Mouse (Mus musculus): ENCODE data around the gene Slc7a1. TPM values are rescaled to one million over a fixed set of nuclear protein-coding genes. Genes with fewer than 3 reads are reported as not detected.

Slc7a1 gene
- polyA plus RNA-seq, 1 experiment from 2014 or later = 32.4 TPM

GRCm38 (mm10) chr5:148361759-148362010 is 38.0 kb downstream of the Slc7a1 start:
- no peak overlapping the region for H3K27ac ChIP-seq (replicated peaks)
- H3K4me2 ChIP-seq (replicated peaks) = no peak overlapping the region
- no peaks in the 10 kb centered on the region for H3K9me3 ChIP-seq
- ATAC-seq (replicated peaks) = no peak
- H3K4me3 ChIP-seq = no peak overlapping the region
- no peaks in the 10 kb centered on the region for H3K4me1 ChIP-seq
- H3K27me3 ChIP-seq = no peaks in the 10 kb centered on the region
- WGBS = 72% methylated on average over 3 of the region's 3 CpGs
- no peak overlapping the region for H3K9ac ChIP-seq (replicated peaks)
- H3K36me3 ChIP-seq = no peaks in the 10 kb centered on the region

DNA sequence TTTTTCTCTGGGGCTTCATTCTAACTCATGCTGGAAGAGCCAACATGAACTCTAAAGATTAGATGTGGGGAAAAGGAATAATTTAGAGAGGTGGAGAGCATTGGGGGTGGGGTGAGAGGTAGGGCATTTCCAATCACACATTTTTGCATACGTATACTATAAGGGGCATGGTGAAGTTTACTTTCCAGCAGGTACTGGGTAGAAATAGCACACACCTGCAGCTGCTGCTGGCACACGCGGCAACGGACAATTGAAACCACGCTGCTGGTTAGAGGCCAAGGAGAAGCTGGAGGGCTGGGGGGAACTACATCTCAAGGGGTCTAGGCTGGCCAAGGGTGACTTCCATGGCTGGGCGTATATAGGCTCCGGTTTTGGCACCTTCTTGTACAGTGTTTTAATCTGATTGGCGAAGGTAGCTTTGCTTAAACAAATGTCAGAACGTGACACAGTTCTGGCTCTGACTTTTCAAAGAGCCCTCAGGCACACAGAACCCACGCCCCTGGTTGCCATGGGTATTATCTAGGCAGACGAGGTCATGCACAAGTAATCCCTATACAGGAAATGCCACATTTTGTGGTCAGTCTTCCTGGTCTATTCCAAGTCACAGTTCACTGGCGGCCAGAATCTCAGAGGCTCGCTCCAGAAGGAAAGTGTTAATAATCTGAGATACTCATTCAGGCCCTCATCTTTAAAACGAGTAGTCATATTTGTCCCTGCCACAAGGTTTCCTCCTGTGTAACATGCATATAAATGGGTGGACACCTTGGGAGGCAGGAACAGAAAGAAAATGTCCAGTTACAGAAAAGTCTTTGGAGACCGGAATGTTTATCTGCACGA is 38.6 kb downstream of the Slc7a1 start:
- no peak overlapping the region for H3K27ac ChIP-seq (replicated peaks)
- no peaks in the 10 kb centered on the region for H3K4me1 ChIP-seq
- no peak overlapping the region for H3K4me2 ChIP-seq (replicated peaks)
- H3K4me3 ChIP-seq = no peak overlapping the region
- 76% methylated on average over 16 of the region's 16 CpGs for whole genome bisulfite sequencing
- H3K27me3 ChIP-seq = no peaks in the 10 kb centered on the region
- no peaks in the 10 kb centered on the region for H3K36me3 ChIP-seq
- ATAC-seq (replicated peaks) = no peak
- H3K9me3 ChIP-seq = no peaks in the 10 kb centered on the region
- no peak overlapping the region for H3K9ac ChIP-seq (replicated peaks)

DNA sequence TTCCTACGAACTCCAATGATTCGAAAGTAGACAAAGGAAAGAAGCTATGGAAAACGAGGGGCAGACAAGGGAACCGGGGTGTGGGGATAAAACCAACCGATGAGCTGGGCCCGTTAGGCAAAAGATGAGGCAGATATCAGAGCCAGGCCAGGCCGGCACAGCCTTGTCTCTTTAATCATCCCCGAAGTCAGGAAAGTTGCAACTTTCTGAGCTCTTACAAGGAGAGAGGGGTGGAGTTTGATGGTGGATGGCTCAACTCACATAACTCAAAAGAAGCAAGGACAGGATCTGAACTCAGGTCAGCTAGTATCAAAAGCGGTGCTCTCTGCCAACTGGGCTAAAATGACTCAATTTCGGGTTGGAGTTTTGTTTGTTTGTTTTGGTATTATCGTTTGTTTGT is 40.6 kb downstream of the Slc7a1 start:
- H3K4me1 ChIP-seq = no peaks in the 10 kb centered on the region
- H3K4me3 ChIP-seq = no peak overlapping the region
- no peaks in the 10 kb centered on the region for H3K9me3 ChIP-seq
- no peaks in the 10 kb centered on the region for H3K27me3 ChIP-seq
- ATAC-seq (replicated peaks) = no peak
- no peaks in the 10 kb centered on the region for H3K36me3 ChIP-seq
- no peak overlapping the region for H3K9ac ChIP-seq (replicated peaks)
- WGBS = 92% methylated on average over 11 of the region's 11 CpGs
- no peak overlapping the region for H3K4me2 ChIP-seq (replicated peaks)
- H3K27ac ChIP-seq (replicated peaks) = no peak overlapping the region

- Histone ChIP-seq H3K27me3 (no peaks in the 10 kb centered on the region), H3K9ac (replicated peaks) (no peak overlapping the region), H3K4me2 (replicated peaks) (no peak overlapping the region), H3K27ac (replicated peaks) (no peak overlapping the region), H3K36me3 (no peaks in the 10 kb centered on the region), H3K4me3 (no peak overlapping the region), H3K9me3 (no peaks in the 10 kb centered on the region), H3K4me1 (no peaks in the 10 kb centered on the region)
- 95% methylated on average over 6 of the region's 6 CpGs for whole genome bisulfite sequencing
- no peak for ATAC-seq (replicated peaks)
Measured at GRCm38 (mm10) chr5:148357168-148357567, 42.5 kb downstream of the Slc7a1 start.

- H3K4me3 ChIP-seq = no peak overlapping the region
- no peak overlapping the region for H3K4me2 ChIP-seq (replicated peaks)
- H3K9me3 ChIP-seq = no peaks in the 10 kb centered on the region
- no peaks in the 10 kb centered on the region for H3K36me3 ChIP-seq
- H3K4me1 ChIP-seq = no peaks in the 10 kb centered on the region
- H3K27ac ChIP-seq (replicated peaks) = no peak overlapping the region
- no peak for ATAC-seq (replicated peaks)
- H3K27me3 ChIP-seq = no peaks in the 10 kb centered on the region
- 95% methylated on average over 3 of the region's 3 CpGs for WGBS
- no peak overlapping the region for H3K9ac ChIP-seq (replicated peaks)
Measured at GRCm38 (mm10) chr5:148355822-148356221, 43.9 kb downstream of the Slc7a1 start.

- no peaks in the 10 kb centered on the region for H3K36me3 ChIP-seq
- H3K4me3 ChIP-seq = no peak overlapping the region
- H3K4me2 ChIP-seq (replicated peaks) = no peak overlapping the region
- H3K9me3 ChIP-seq = no peaks in the 10 kb centered on the region
- no peak overlapping the region for H3K27ac ChIP-seq (replicated peaks)
- H3K27me3 ChIP-seq = no peaks in the 10 kb centered on the region
- no peak for ATAC-seq (replicated peaks)
- peaks cover 2% of the 10 kb centered on the region; the same call in 1 of the 2 replicates for H3K4me1 ChIP-seq
- no peak overlapping the region for H3K9ac ChIP-seq (replicated peaks)
- 68% methylated on average over 8 of the region's 8 CpGs for WGBS
Measured at GRCm38 (mm10) chr5:148354536-148354935, 45.2 kb downstream of the Slc7a1 start.

- no peaks in the 10 kb centered on the region for H3K36me3 ChIP-seq
- H3K9ac ChIP-seq (replicated peaks) = no peak overlapping the region
- H3K27me3 ChIP-seq = no peaks in the 10 kb centered on the region
- H3K4me2 ChIP-seq (replicated peaks) = no peak overlapping the region
- ATAC-seq (replicated peaks) = no peak
- peaks cover 3% of the 10 kb centered on the region; the same call in 1 of the 2 replicates for H3K4me1 ChIP-seq
- no peak overlapping the region for H3K4me3 ChIP-seq
- no peaks in the 10 kb centered on the region for H3K9me3 ChIP-seq
- no peak overlapping the region for H3K27ac ChIP-seq (replicated peaks)
- 92% methylated on average over 16 of the region's 16 CpGs for WGBS
Measured at GRCm38 (mm10) chr5:148353429-148353828, 46.3 kb downstream of the Slc7a1 start.

DNA sequence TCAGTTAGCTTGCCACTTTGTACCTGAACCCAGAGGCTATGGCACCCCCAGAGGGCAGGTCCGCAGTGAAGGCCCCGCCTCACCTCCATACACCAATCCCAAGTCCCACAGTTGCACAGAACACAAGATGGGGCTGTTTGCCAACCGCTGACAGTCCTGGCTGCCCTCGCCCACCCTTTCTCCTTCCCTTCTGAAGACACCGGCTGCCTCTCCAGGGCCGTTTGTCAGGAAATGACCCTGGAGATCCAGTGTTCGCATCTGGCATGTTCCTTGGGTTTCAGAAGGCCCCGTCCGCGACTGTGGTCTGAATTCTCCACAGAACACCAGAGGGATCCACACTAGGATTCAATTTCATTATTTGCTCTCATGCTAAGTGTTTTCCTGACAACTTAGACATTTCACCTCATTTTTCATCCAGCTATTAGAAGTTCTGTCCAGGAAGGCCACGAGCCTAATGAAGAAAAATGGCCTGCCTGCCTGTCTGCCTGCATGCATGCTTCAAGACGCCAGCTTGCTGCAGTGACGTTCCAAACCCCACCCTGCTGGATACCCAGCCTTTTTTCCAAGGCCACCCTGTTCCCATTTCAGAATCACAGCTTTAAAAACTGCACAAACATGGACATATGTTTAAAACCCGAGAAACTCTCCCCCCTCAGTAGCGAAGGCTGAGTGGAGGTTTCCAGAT is 50.2 kb downstream of the Slc7a1 start:
- ATAC-seq (replicated peaks) = 0 out of 2 replicates have a peak, but pooled peaks have one; percentile 26
- 78% methylated on average over 15 of the region's 15 CpGs for WGBS
- H3K4me3 ChIP-seq = no peak overlapping the region
- H3K4me2 ChIP-seq (replicated peaks) = no peak overlapping the region
- no peak overlapping the region for H3K9ac ChIP-seq (replicated peaks)
- peaks cover 3% of the 10 kb centered on the region; the same call in 1 of the 2 replicates for H3K4me1 ChIP-seq
- H3K27me3 ChIP-seq = no peaks in the 10 kb centered on the region
- H3K9me3 ChIP-seq = no peaks in the 10 kb centered on the region
- 0 out of 2 replicates have a peak, but pooled peaks cover 3% of the 10 kb centered on the region for H3K36me3 ChIP-seq
- H3K27ac ChIP-seq (replicated peaks) = peak overlapping the region; percentile 7; the same call in 1 of the 2 replicates

DNA sequence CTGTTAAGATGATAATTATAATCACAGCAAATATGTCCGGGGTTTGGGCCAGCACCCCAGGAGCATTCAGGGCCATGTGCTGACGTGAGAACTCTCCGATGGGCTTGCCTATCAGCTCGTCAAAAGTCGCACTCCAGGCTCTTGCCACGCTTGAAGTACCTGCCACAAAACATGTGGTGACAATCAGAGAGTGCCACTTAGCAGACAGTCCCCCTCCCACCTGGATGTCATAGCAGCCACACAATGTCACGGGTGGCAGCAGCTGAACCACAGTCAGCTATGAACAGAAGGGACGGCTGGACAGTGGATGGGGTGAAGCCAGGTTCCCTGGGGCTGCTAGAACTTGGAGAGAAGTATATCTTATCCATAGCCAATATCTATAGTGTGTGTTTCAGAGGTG is 51.6 kb downstream of the Slc7a1 start:
- Histone ChIP-seq H3K4me1 (peaks cover 3% of the 10 kb centered on the region; the same call in 1 of the 2 replicates), H3K9ac (replicated peaks) (no peak overlapping the region), H3K9me3 (no peaks in the 10 kb centered on the region), H3K36me3 (0 out of 2 replicates have a peak, but pooled peaks cover 3% of the 10 kb centered on the region), H3K27me3 (no peaks in the 10 kb centered on the region), H3K4me2 (replicated peaks) (no peak overlapping the region), H3K27ac (replicated peaks) (no peak overlapping the region), H3K4me3 (no peak overlapping the region)
- 71% methylated on average over 8 of the region's 8 CpGs for WGBS
- ATAC-seq (replicated peaks) = no peak

DNA sequence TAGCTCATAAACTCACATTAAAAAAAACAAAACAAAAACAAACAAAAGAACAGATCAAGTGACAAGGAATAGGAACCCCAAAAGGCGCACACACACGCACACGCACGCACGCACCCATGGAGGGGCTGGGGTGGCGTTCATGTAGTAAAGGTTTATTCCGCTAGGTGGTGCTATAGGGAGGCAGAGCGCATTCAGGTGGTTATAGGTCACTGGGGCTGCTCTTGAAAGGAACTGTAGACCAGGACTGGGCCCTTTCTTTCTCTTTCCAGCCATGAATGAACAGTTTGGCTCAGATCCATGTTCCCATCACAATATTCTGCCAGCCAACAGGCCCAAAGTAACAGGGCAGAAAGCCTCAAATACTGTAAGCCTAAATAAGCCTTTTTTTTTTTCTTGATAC is 53.2 kb downstream of the Slc7a1 start:
- Histone ChIP-seq H3K9me3 (no peaks in the 10 kb centered on the region), H3K36me3 (0 out of 2 replicates have a peak, but pooled peaks cover 3% of the 10 kb centered on the region), H3K4me1 (peaks cover 12% of the 10 kb centered on the region), H3K9ac (replicated peaks) (no peak overlapping the region), H3K27me3 (no peaks in the 10 kb centered on the region), H3K4me3 (no peak overlapping the region), H3K27ac (replicated peaks) (no peak overlapping the region), H3K4me2 (replicated peaks) (no peak overlapping the region)
- no peak for ATAC-seq (replicated peaks)
- 79% methylated on average over 8 of the region's 8 CpGs for WGBS

GRCm38 (mm10) chr5:148344374-148344773 is 55.3 kb downstream of the Slc7a1 start:
- H3K9me3 ChIP-seq = no peaks in the 10 kb centered on the region
- no peak overlapping the region for H3K4me2 ChIP-seq (replicated peaks)
- no peak for ATAC-seq (replicated peaks)
- 86% methylated on average over 5 of the region's 5 CpGs for WGBS
- H3K27me3 ChIP-seq = no peaks in the 10 kb centered on the region
- no peak overlapping the region for H3K4me3 ChIP-seq
- peaks cover 3% of the 10 kb centered on the region; the same call in 1 of the 2 replicates for H3K36me3 ChIP-seq
- no peak overlapping the region for H3K9ac ChIP-seq (replicated peaks)
- peaks cover 9% of the 10 kb centered on the region for H3K4me1 ChIP-seq
- H3K27ac ChIP-seq (replicated peaks) = no peak overlapping the region

- no peaks in the 10 kb centered on the region for H3K27me3 ChIP-seq
- peaks cover 3% of the 10 kb centered on the region; the same call in 1 of the 2 replicates for H3K36me3 ChIP-seq
- 45% methylated on average over 26 of the region's 26 CpGs for WGBS
- H3K4me3 ChIP-seq = peak overlapping the region; percentile 17; the same call in 1 of the 2 replicates
- H3K9me3 ChIP-seq = no peaks in the 10 kb centered on the region
- H3K9ac ChIP-seq (replicated peaks) = no peak overlapping the region; the same call in 1 of the 2 replicates
- H3K4me1 ChIP-seq = peaks cover 9% of the 10 kb centered on the region
- H3K4me2 ChIP-seq (replicated peaks) = peak overlapping the region; percentile 34
- no peak overlapping the region for H3K27ac ChIP-seq (replicated peaks)
- ATAC-seq (replicated peaks) = peak; percentile 75
Measured at GRCm38 (mm10) chr5:148342061-148342741, 57.5 kb downstream of the Slc7a1 start.
